Mouse (Mus musculus): Measurements from ENCODE around the gene Nox4. TPM values are rescaled to one million over a fixed set of nuclear protein-coding genes. Genes with fewer than 3 reads are reported as not detected.

The Nox4 gene
- total RNA-seq (2023): not detected

GRCm38 (mm10) chr7:87245856-87246579, at the start of gene Nox4:
Gene Nox4, plus strand, starts transcription at chr7:87246096.

Other genes with a start within 250 kb of the Nox4 start
- gene Vmn2r79, start 250.0 kb upstream of the Nox4 start, total RNA-seq (2023): not detected
- not detected for gene Tyr, start 247.4 kb downstream of the Nox4 start, total RNA-seq (2023)

Data from neutrophil, adult 59 days (primary cell).